Mouse (Mus musculus): ENCODE data around the gene Zmynd8.

DNA sequence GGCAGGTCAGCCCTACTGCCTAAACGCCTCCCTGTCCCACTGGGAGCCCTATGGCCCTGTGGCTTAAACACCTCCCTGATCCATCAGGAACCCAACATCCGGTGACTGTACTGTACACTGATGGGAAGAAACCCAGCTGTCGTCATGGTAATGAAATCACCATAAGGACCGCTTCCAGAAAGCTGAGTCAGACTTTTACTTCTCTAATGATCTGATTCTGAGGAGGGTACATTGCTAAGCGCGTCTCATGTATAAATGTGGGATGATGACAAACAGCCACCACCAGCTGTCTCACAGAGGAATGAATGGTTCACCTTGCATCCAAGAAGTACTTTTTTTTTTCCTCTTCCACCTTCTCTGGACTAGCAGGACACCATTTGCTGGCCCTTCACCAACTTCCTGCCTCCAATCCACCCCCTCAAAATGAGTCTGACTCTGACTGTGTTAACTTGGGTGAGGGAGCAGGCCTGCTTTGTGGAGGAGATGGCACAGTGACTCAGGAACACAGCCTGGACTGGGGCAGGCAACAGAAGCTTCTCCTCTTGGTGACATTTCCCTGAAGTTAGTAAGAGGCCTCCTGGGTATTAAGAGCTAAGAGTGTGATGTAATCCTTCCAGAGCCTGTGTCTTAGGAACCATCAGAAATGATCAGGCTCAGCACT lies 43.0 kb downstream of the Zmynd8 start:
- TF ChIP-seq POLR2A (IDR thresholded peaks at IDR 0.05; ENCODE audit: low read depth, low read length) = no peak
- no peak for TF ChIP-seq CTCF (conservative IDR thresholded peaks at IDR 0.05; ENCODE audit: insufficient read depth, insufficient read length, low read depth, low read length)
